Mouse (Mus musculus): Measurements from ENCODE around the gene Ccdc157.

DNA sequence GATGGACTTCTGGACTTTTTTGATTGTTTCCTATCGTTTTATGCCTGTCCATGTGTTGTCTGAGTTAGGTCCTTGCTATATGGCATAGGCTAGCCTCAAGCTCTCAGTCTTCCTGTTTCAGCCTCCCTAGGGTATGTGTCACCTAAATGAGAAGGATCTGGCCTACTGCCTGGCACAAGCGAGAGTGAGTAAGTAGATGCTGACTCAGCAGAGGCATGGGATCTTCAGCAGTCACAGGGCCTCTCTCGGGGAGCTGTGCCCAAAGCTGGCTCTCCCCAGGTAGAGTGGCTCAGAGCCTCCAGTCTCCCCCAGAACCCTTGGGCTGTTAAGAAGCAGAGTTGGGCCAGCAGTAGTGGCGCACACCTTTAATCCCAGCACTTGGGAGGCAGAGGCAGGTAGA is 17.7 kb downstream of the Ccdc157 start:
- no peak for TF ChIP-seq CTCF (IDR thresholded peaks at IDR 0.05; ENCODE audit: borderline replicate concordance, insufficient read depth, low read depth, low read length)
- TF ChIP-seq POLR2A (IDR thresholded peaks at IDR 0.05; ENCODE audit: borderline replicate concordance, insufficient read depth, low read length), result no peak

All from cerebellum, adult 2 months (tissue).